8 mouse cellular contexts compared by ENCODE assay signal in genomic region chr16:20619541-20620398, GRCm38 (mm10). TPM values are rescaled to one million over a fixed set of nuclear protein-coding genes. Genes with fewer than 3 reads are reported as not detected.
DNase-seq lines count a peak whose midpoint lies in the region; ATAC-seq and TF ChIP-seq lines count a peak whose summit lies in the region.

No protein-coding gene starts in this region.

- H3K4me1 ChIP-seq in MEL (ENCODE audit: control insufficient read depth in 1 of 2, insufficient read depth in 2 of 2, low read length in 2 of 2) = peaks cover 0 to 8% of the 10 kb centered on the region in 2 experiments; a peak in 2 of 4 replicates
- peaks cover 29% of the 10 kb centered on the region for H3K4me1 ChIP-seq in limb, embryonic 12.5 days (replicated peaks)
- peaks cover 6% of the 10 kb centered on the region; the same call in 1 of the 2 replicates for H3K4me1 ChIP-seq in midbrain, postnatal 0 days (ENCODE audit: insufficient read depth, low read length)

- intact Hi-C loops in heart, postnatal 14 days (cut with DNase I) = no loop called here

- TF ChIP-seq CTCF in MEL (IDR thresholded peaks at IDR 0.05 in 2 of 3, conservative IDR thresholded peaks at IDR 0.05 in 1 of 3; ENCODE audit: control insufficient read depth in 1 of 3, insufficient read depth in 1 of 3, low read depth in 2 of 3, low read length in 3 of 3, poor library complexity in 1 of 3, severe bottlenecking in 1 of 3) = no peak
- TF ChIP-seq CTCF in midbrain, postnatal 0 days (IDR thresholded peaks at IDR 0.05) = no peak

- no peak for TF ChIP-seq RAD21 in MEL (IDR thresholded peaks at IDR 0.05; ENCODE audit: low read depth, low read length)

- no peak for TF ChIP-seq POLR2A in MEL (IDR thresholded peaks at IDR 0.05; ENCODE audit: control insufficient read depth in 1 of 2, insufficient read depth in 1 of 2, low read depth in 1 of 2, low read length in 2 of 2, poor library complexity in 1 of 2)

- no peak overlapping the region for H3K27ac ChIP-seq in MEL (ENCODE audit: control insufficient read depth, low read depth, low read length)
- H3K27ac ChIP-seq in limb, embryonic 12.5 days = no peak overlapping the region
- H3K27ac ChIP-seq in midbrain, postnatal 0 days (ENCODE audit: low read depth, low read length) = peak overlapping the region; percentile 97

- H3K4me2 ChIP-seq in limb, embryonic 12.5 days = peak overlapping the region; percentile 98
- peak overlapping the region; percentile 90 for H3K4me2 ChIP-seq in midbrain, postnatal 0 days (ENCODE audit: low read depth, low read length, poor library complexity, severe bottlenecking)

- H3K4me3 ChIP-seq in MEL (ENCODE audit: control insufficient read depth in 1 of 2, insufficient read depth in 1 of 2, low read depth in 2 of 2, low read length in 2 of 2) = no peak overlapping the region
- H3K4me3 ChIP-seq in limb, embryonic 12.5 days (replicated peaks) = peak overlapping the region; percentile 76
- peak overlapping the region; percentile 69 for H3K4me3 ChIP-seq in midbrain, postnatal 0 days (ENCODE audit: low read depth, low read length)

- H3K9me3 ChIP-seq in MEL (replicated peaks; ENCODE audit: insufficient read depth, low read length) = no peaks in the 10 kb centered on the region
- H3K9me3 ChIP-seq in limb, embryonic 12.5 days = no peaks in the 10 kb centered on the region
- no peaks in the 10 kb centered on the region for H3K9me3 ChIP-seq in midbrain, postnatal 0 days (ENCODE audit: low read length)

- no peaks in the 10 kb centered on the region; a peak in 1 of 4 replicates for H3K27me3 ChIP-seq in MEL (ENCODE audit: control insufficient read depth in 1 of 2, insufficient read depth in 2 of 2, low read length in 2 of 2)
- H3K27me3 ChIP-seq in limb, embryonic 12.5 days = peaks cover 42% of the 10 kb centered on the region
- H3K27me3 ChIP-seq in midbrain, postnatal 0 days (ENCODE audit: insufficient read depth, low read length) = no peaks in the 10 kb centered on the region

- H3K9ac ChIP-seq in MEL (ENCODE audit: control insufficient read depth, low read depth, low read length, poor library complexity, severe bottlenecking) = no peak overlapping the region
- H3K9ac ChIP-seq in limb, embryonic 12.5 days (replicated peaks) = no peak overlapping the region; the same call in 1 of the 2 replicates
- H3K9ac ChIP-seq in midbrain, postnatal 0 days (replicated peaks; ENCODE audit: low read length, poor library complexity, severe bottlenecking) = peak overlapping the region; percentile 80

- H3K36me3 ChIP-seq in MEL (ENCODE audit: control insufficient read depth in 1 of 2, insufficient read depth in 2 of 2, low read length in 2 of 2) = peaks cover 0 to 11% of the 10 kb centered on the region in 2 experiments; a peak in 2 of 4 replicates
- H3K36me3 ChIP-seq in limb, embryonic 12.5 days = peaks cover 7% of the 10 kb centered on the region; the same call in 1 of the 2 replicates
- H3K36me3 ChIP-seq in midbrain, postnatal 0 days (ENCODE audit: insufficient read depth, low read length) = 0 out of 2 replicates have a peak, but pooled peaks cover 8% of the 10 kb centered on the region

- no peak for TF ChIP-seq EP300 in MEL (IDR thresholded peaks at IDR 0.05; ENCODE audit: low read depth in 1 of 2, low read length in 2 of 2)

- 2% methylated on average over 69 of the region's 83 CpGs for WGBS in limb, embryonic 12.5 days
- 1% methylated on average over 67 of the region's 83 CpGs for WGBS in midbrain, postnatal 0 days

- peak; percentile 14 to 39 for DNase-seq in heart, adult 18-20 months
- DNase-seq in heart, adult 8-10 months (ENCODE audit: low spot score) = no peak
- DNase-seq in MEL (ENCODE audit: low read depth, low spot score) = peak; percentile 32
- peak; percentile 72 for DNase-seq in embryo, embryonic 10.5 days (ENCODE audit: low spot score)
- DNase-seq in heart, postnatal 14 days = peak; percentile 43 to 56
- peak; percentile 40 for DNase-seq in midbrain, postnatal 0 days (ENCODE audit: low spot score)
- no peak for DNase-seq in layer of hippocampus, postnatal 14 days (ENCODE audit: low spot score in 2 of 2)

- peaks cover 4% of the 10 kb centered on the region; the same call in 1 of the 2 replicates for H3K79me2 ChIP-seq in MEL (ENCODE audit: control insufficient read depth, insufficient read depth, low read length, poor library complexity)

- ATAC-seq in limb, embryonic 12.5 days (ENCODE audit: insufficient number of reproducible peaks, insufficient read depth, low FRiP score, low TSS enrichment, low read depth) = peak; percentile 39; the same call in 1 of the 2 replicates
- peak; percentile 14 for ATAC-seq in midbrain, postnatal 0 days (ENCODE audit: low FRiP score)

TF ChIP-seq in MEL, 35 proteins besides CTCF, POLR2A, EP300 and RAD21:
- TF ChIP-seq MXI1 (IDR thresholded peaks at IDR 0.05; ENCODE audit: low read depth, low read length) (peak; percentile 81), SIN3A (IDR thresholded peaks at IDR 0.05; ENCODE audit: low read length) (peak; percentile 57; the same call in 1 of the 2 replicates), ZKSCAN1 (IDR thresholded peaks at IDR 0.05; ENCODE audit: low read depth, low read length) (no peak)

RNA-seq across cellular contexts. Expression of gene Camk2n2, which starts 1.3 kb away (rescaled TPM):
- total RNA-seq in heart, adult 18-20 months (2021) = 1 to 10 TPM; 1.3 to 1.6 TPM
- 1 to 10 TPM in 3 of 4 experiments, under 1 TPM in 1; 0.79 to 1.7 (median 1.3) TPM for total RNA-seq in heart, adult 8-10 months (2022)
- total RNA-seq in MEL (2012; rRNA removed) = 0.23 and 0.65 TPM in 2 replicates
- polyA plus RNA-seq in MEL (2012; ENCODE audit: insufficient read depth in 1 of 2, insufficient read length in 2 of 2, low read depth in 1 of 2, low replicate concordance in 2 of 2, missing spikeins in 1 of 2) = 1 to 10 TPM in 1 of 2 experiments, not detected in 1; 4.3 TPM
- total RNA-seq in heart, postnatal 14 days (2021) = under 1 TPM; 0.73 to 0.79 TPM
- polyA plus RNA-seq in limb, embryonic 12.5 days (2016; fragmentation: Nextera tagmentation; extraction: Ambion mirVana) = 1.1 and 1.2 TPM in 2 replicates
- total RNA-seq in midbrain, postnatal 0 days (2014; rRNA removed) = 86.3 and 111 TPM in 2 replicates
- 85.4 and 87.6 TPM in 2 replicates for polyA plus RNA-seq in midbrain, postnatal 0 days (2015; fragmentation: Nextera tagmentation; extraction: Ambion mirVana)
- total RNA-seq in layer of hippocampus, postnatal 14 days (2021) = 100 to 1,000 TPM; 118 to 125 TPM

RNA-seq across cellular contexts. Expression of gene Alg3, which starts 8.2 kb away (rescaled TPM):
- total RNA-seq in heart, adult 18-20 months (2021) = 10 to 100 TPM in 1 of 2 experiments, 1 to 10 TPM in 1; 8.8 to 11.4 TPM
- 10 to 100 TPM in 1 of 4 experiments, 1 to 10 TPM in 3; 7.3 to 11.2 (median 8.9) TPM for total RNA-seq in heart, adult 8-10 months (2022)
- total RNA-seq in MEL (2012; rRNA removed) = 22.2 and 25.6 TPM in 2 replicates
- polyA plus RNA-seq in MEL (2012; ENCODE audit: insufficient read depth in 1 of 2, insufficient read length in 2 of 2, low read depth in 1 of 2, low replicate concordance in 2 of 2, missing spikeins in 1 of 2) = 100 to 1,000 TPM in 1 of 2 experiments, 10 to 100 TPM in 1; 67.6 to 218 TPM
- 10 to 100 TPM; 10.4 to 10.5 TPM for total RNA-seq in heart, postnatal 14 days (2021)
- polyA plus RNA-seq in limb, embryonic 12.5 days (2016; fragmentation: Nextera tagmentation; extraction: Ambion mirVana) = 35.5 and 42.5 TPM in 2 replicates
- 21.3 and 38.2 TPM in 2 replicates for total RNA-seq in midbrain, postnatal 0 days (2014; rRNA removed)
- polyA plus RNA-seq in midbrain, postnatal 0 days (2015; fragmentation: Nextera tagmentation; extraction: Ambion mirVana) = 32.7 and 36.4 TPM in 2 replicates
- total RNA-seq in layer of hippocampus, postnatal 14 days (2021) = 10 to 100 TPM; 12.3 to 14.1 TPM

RNA-seq across cellular contexts. Expression of gene Gm49333, which starts 8.4 kb away (rescaled TPM):
- not detected for total RNA-seq in heart, adult 18-20 months (2021)
- not detected for total RNA-seq in heart, adult 8-10 months (2022)
- not detected in 2 replicates for total RNA-seq in MEL (2012; rRNA removed)
- not detected for polyA plus RNA-seq in MEL (2012; ENCODE audit: insufficient read depth in 1 of 2, insufficient read length in 2 of 2, low read depth in 1 of 2, low replicate concordance in 2 of 2, missing spikeins in 1 of 2)
- under 1 TPM in 1 of 2 experiments, not detected in 1; 0.29 TPM for total RNA-seq in heart, postnatal 14 days (2021)
- not detected in 2 replicates for polyA plus RNA-seq in limb, embryonic 12.5 days (2016; fragmentation: Nextera tagmentation; extraction: Ambion mirVana)
- total RNA-seq in midbrain, postnatal 0 days (2014; rRNA removed) = not detected in 2 replicates
- polyA plus RNA-seq in midbrain, postnatal 0 days (2015; fragmentation: Nextera tagmentation; extraction: Ambion mirVana) = not detected in 2 replicates
- total RNA-seq in layer of hippocampus, postnatal 14 days (2021) = not detected

RNA-seq across cellular contexts. Expression of gene Eef1akmt4, which starts 8.4 kb away (rescaled TPM):
- total RNA-seq in heart, adult 18-20 months (2021) = 1 to 10 TPM; 6.6 to 9.1 TPM
- 1 to 10 TPM; 5.9 to 8.2 (median 7.6) TPM for total RNA-seq in heart, adult 8-10 months (2022)
- 38.6 and 52.2 TPM in 2 replicates for total RNA-seq in MEL (2012; rRNA removed)
- polyA plus RNA-seq in MEL (2012; ENCODE audit: insufficient read depth in 1 of 2, insufficient read length in 2 of 2, low read depth in 1 of 2, low replicate concordance in 2 of 2, missing spikeins in 1 of 2) = 10 to 100 TPM in 1 of 2 experiments, not detected in 1; 37.1 TPM
- total RNA-seq in heart, postnatal 14 days (2021) = 1 to 10 TPM; 4.9 to 5.6 TPM
- 32.7 and 36.6 TPM in 2 replicates for polyA plus RNA-seq in limb, embryonic 12.5 days (2016; fragmentation: Nextera tagmentation; extraction: Ambion mirVana)
- total RNA-seq in midbrain, postnatal 0 days (2014; rRNA removed) = 5.2 and 6.8 TPM in 2 replicates
- polyA plus RNA-seq in midbrain, postnatal 0 days (2015; fragmentation: Nextera tagmentation; extraction: Ambion mirVana) = 3.3 TPM in 2 replicates
- total RNA-seq in layer of hippocampus, postnatal 14 days (2021) = 1 to 10 TPM; 1.7 to 3.6 TPM

RNA-seq across cellular contexts. Expression of gene Ece2, which starts 9.9 kb away (rescaled TPM):
- under 1 TPM; 0.49 to 0.72 TPM for total RNA-seq in heart, adult 18-20 months (2021)
- total RNA-seq in heart, adult 8-10 months (2022) = under 1 TPM; 0.63 to 0.90 (median 0.73) TPM
- 4.9 and 5.0 TPM in 2 replicates for total RNA-seq in MEL (2012; rRNA removed)
- 1 to 10 TPM in 1 of 2 experiments, not detected in 1; 7.4 TPM for polyA plus RNA-seq in MEL (2012; ENCODE audit: insufficient read depth in 1 of 2, insufficient read length in 2 of 2, low read depth in 1 of 2, low replicate concordance in 2 of 2, missing spikeins in 1 of 2)
- under 1 TPM; 0.34 to 0.86 TPM for total RNA-seq in heart, postnatal 14 days (2021)
- 5.9 TPM in 2 replicates for polyA plus RNA-seq in limb, embryonic 12.5 days (2016; fragmentation: Nextera tagmentation; extraction: Ambion mirVana)
- total RNA-seq in midbrain, postnatal 0 days (2014; rRNA removed) = 24.4 and 26.9 TPM in 2 replicates
- 16.7 and 16.9 TPM in 2 replicates for polyA plus RNA-seq in midbrain, postnatal 0 days (2015; fragmentation: Nextera tagmentation; extraction: Ambion mirVana)
- total RNA-seq in layer of hippocampus, postnatal 14 days (2021) = 10 to 100 TPM; 27.2 to 30.8 TPM

Comparison
In these comparisons a context has a peak if more than half of its experiments do, and no peak if none do; other contexts are left out.
1. DNase-seq: peak in heart, adult 18-20 months (2 of 2), MEL (single experiment), embryo, embryonic 10.5 days (single experiment), heart, postnatal 14 days (2 of 2) and midbrain, postnatal 0 days (single experiment); none in heart, adult 8-10 months (single experiment) and layer of hippocampus, postnatal 14 days (0 of 2).
2. H3K4me3 ChIP-seq: peak in limb, embryonic 12.5 days (single experiment) and midbrain, postnatal 0 days (single experiment); none in MEL (0 of 2).
3. RNA of gene Camk2n2, which starts 1.3 kb away (total RNA-seq): 118 to 125 TPM in layer of hippocampus, postnatal 14 days and 86.3 to 111 TPM in midbrain, postnatal 0 days; 1.3 to 1.6 TPM in heart, adult 18-20 months, 0.79 to 1.7 TPM in heart, adult 8-10 months, 0.73 to 0.79 TPM in heart, postnatal 14 days and 0.23 to 0.65 TPM in MEL; every median in the first group is over 10 times any median in the second.